Mouse (Mus musculus) small intestine, adult 2 months (tissue): Measurements from ENCODE around the gene Rundc3b.

Experiments
- CTCF ChIP-seq: fragments of 200-500 bp; IDR thresholded peaks from 2 replicates; pipeline ENCODE4 v1.5.1; 2012; ENCODE audit warnings: low read depth, mild to moderate bottlenecking, control low read depth, inconsistent platforms, low read length, moderate library complexity, mixed read lengths; ENCODE audit not compliant: insufficient replicate concordance, insufficient read length; ENCODE audit errors: extremely low read depth
- POLR2A ChIP-seq: fragments of 200-500 bp; IDR thresholded peaks from 2 replicates; pipeline ENCODE4 v1.6.1; 2012; ENCODE audit warnings: low read depth, mild to moderate bottlenecking, control low read depth, inconsistent platforms, low read length, moderate library complexity

DNA sequence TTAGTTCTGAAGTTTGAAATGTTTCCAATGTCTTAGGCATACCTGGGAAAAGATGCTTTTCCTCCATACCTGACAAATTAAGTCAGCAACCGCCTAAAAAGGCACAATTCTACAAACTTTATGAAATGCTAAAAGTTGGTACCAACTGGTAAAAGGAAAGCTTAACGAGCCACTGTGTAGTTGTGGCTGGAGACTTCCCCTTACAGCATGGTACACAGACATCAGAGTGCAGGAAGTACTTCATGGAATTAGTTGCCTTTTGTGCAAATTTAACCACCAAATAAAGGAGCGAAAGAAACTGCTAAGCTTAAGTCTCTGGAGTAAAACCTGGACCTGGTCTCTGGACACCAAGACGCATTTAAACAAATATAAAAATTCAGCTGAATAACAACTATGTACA is 131.0 kb downstream of the Rundc3b start:
- TF ChIP-seq CTCF (no peak), POLR2A (no peak)
